In genomic region chr10:67126859-67127758, GRCm38 (mm10) we compare ENCODE assay signal across 8 mouse cellular contexts. TPM values are rescaled to one million over a fixed set of nuclear protein-coding genes. Genes with fewer than 3 reads are reported as not detected.
DNase-seq lines count a peak whose midpoint lies in the region; ATAC-seq and TF ChIP-seq lines count a peak whose summit lies in the region.

No protein-coding gene starts in this region.

- 0 out of 2 replicates have a peak, but pooled peaks cover 2% of the 10 kb centered on the region for H3K4me1 ChIP-seq in thymus, adult 2 months (replicated peaks; ENCODE audit: control insufficient read depth, insufficient read depth, low read length)
- H3K4me1 ChIP-seq in brown adipose tissue, adult 24 weeks (ENCODE audit: control insufficient read depth, insufficient read depth, insufficient read length, low read length): peaks cover 9% of the 10 kb centered on the region; the same call in 1 of the 2 replicates
- peaks cover 14% of the 10 kb centered on the region; the same call in 1 of the 2 replicates for H3K4me1 ChIP-seq in intestine, embryonic 16.5 days (ENCODE audit: control insufficient read depth, insufficient read depth, low read length)

- TF ChIP-seq CTCF in thymus, adult 2 months (IDR thresholded peaks at IDR 0.05; ENCODE audit: borderline replicate concordance, control insufficient read depth, extremely low read depth, insufficient read depth, low read length, poor library complexity): peak; percentile 34; the same call in 1 of the 2 replicates

- H3K4me2 ChIP-seq in intestine, embryonic 16.5 days (ENCODE audit: low read depth, low read length): peak overlapping the region; percentile 97

- TF ChIP-seq POLR2A in thymus, adult 2 months (IDR thresholded peaks at IDR 0.05; ENCODE audit: control insufficient read depth, extremely low read depth, insufficient read depth, low read length, poor library complexity): no peak

- peak; percentile 20 for DNase-seq in thymus, adult 2 months
- no peak for DNase-seq in thymus, adult 18-20 months
- DNase-seq in gastrocnemius, postnatal 10 days: peak; percentile 44
- peak; percentile 28 for DNase-seq in lung, postnatal 36 days
- DNase-seq in right cerebral cortex, postnatal 14 days: peak; percentile 48
- DNase-seq in left cerebral cortex, adult 8-10 months (ENCODE audit: low spot score in 2 of 2): no peak

- H3K9me3 ChIP-seq in intestine, embryonic 16.5 days (ENCODE audit: control insufficient read depth, low read length): no peaks in the 10 kb centered on the region

- H3K4me3 ChIP-seq in thymus, adult 2 months (ENCODE audit: control insufficient read depth, insufficient read depth, low read length): peak overlapping the region; percentile 46
- H3K4me3 ChIP-seq in brown adipose tissue, adult 24 weeks (ENCODE audit: insufficient read depth, low read depth, low read length): peak overlapping the region; percentile 92
- peak overlapping the region; percentile 97 for H3K4me3 ChIP-seq in intestine, embryonic 16.5 days (ENCODE audit: low read length)

- peak overlapping the region; percentile 85 for H3K9ac ChIP-seq in intestine, embryonic 16.5 days (ENCODE audit: low read depth, low read length)

- ATAC-seq in intestine, embryonic 16.5 days: peak; percentile 82

- WGBS in thymus, adult 2 months: 1% methylated on average over 114 of the region's 115 CpGs
- under 1% methylated on average over 100 of the region's 115 CpGs for WGBS in intestine, embryonic 16.5 days

- H3K27me3 ChIP-seq in thymus, adult 2 months (ENCODE audit: control insufficient read depth, insufficient read depth, low read length): peaks cover 11% of the 10 kb centered on the region
- no peaks in the 10 kb centered on the region for H3K27me3 ChIP-seq in intestine, embryonic 16.5 days (replicated peaks; ENCODE audit: control insufficient read depth, insufficient read depth, low read length)

- H3K27ac ChIP-seq in thymus, adult 2 months (ENCODE audit: control insufficient read depth, insufficient read depth, low read length): no peak overlapping the region
- 0 out of 2 replicates have a peak overlapping the region, but pooled peaks have one; percentile 7 for H3K27ac ChIP-seq in brown adipose tissue, adult 24 weeks (replicated peaks; ENCODE audit: low read depth, low read length)
- H3K27ac ChIP-seq in intestine, embryonic 16.5 days (ENCODE audit: low read length): peak overlapping the region; percentile 83

- H3K36me3 ChIP-seq in thymus, adult 2 months (ENCODE audit: control insufficient read depth, insufficient read depth, low read length): no peaks in the 10 kb centered on the region
- H3K36me3 ChIP-seq in intestine, embryonic 16.5 days (ENCODE audit: control insufficient read depth, insufficient read depth, low read length): no peaks in the 10 kb centered on the region

RNA-seq across cellular contexts. Expression of gene Reep3, which starts 30.4 kb away (rescaled TPM):
- 12.9 and 13.2 TPM in 2 replicates for polyA plus RNA-seq in thymus, adult 2 months (2012; rRNA removed)
- 32.0 and 42.6 TPM in 2 replicates for polyA plus RNA-seq in brown adipose tissue, adult 24 weeks (2012; ENCODE audit: insufficient read depth, insufficient read length, missing spikeins)
- 10 to 100 TPM; 21.9 to 27.2 TPM for total RNA-seq in gastrocnemius, postnatal 10 days (2021)
- 36.2 and 42.1 TPM in 2 replicates for polyA plus RNA-seq in intestine, embryonic 16.5 days (2015; fragmentation: Nextera tagmentation; extraction: Ambion mirVana)
- 10 to 100 TPM; 20.1 to 23.5 (median 21.3) TPM for total RNA-seq in left cerebral cortex, adult 8-10 months (2022)

RNA-seq across cellular contexts. Expression of gene Jmjd1c, which starts 31.2 kb away (rescaled TPM):
- 31.5 and 38.4 TPM in 2 replicates for polyA plus RNA-seq in thymus, adult 2 months (2012; rRNA removed)
- 8.4 and 12.7 TPM in 2 replicates for polyA plus RNA-seq in brown adipose tissue, adult 24 weeks (2012; ENCODE audit: insufficient read depth, insufficient read length, missing spikeins)
- total RNA-seq in gastrocnemius, postnatal 10 days (2021): 10 to 100 TPM; 33.0 to 48.7 TPM
- polyA plus RNA-seq in intestine, embryonic 16.5 days (2015; fragmentation: Nextera tagmentation; extraction: Ambion mirVana): 21.9 and 22.2 TPM in 2 replicates
- total RNA-seq in left cerebral cortex, adult 8-10 months (2022): 10 to 100 TPM; 78.0 to 83.1 (median 80.7) TPM

Comparison
In these comparisons a context has a peak if more than half of its experiments do, and no peak if none do; other contexts are left out.
1. DNase-seq: peak in thymus, adult 2 months (single experiment), gastrocnemius, postnatal 10 days (single experiment), lung, postnatal 36 days (single experiment) and right cerebral cortex, postnatal 14 days (single experiment); none in thymus, adult 18-20 months (0 of 2) and left cerebral cortex, adult 8-10 months (0 of 2).
2. H3K4me3 ChIP-seq: peak in every context shown above with its lines; median percentile 97 in intestine, embryonic 16.5 days; 92 in brown adipose tissue, adult 24 weeks; 46 in thymus, adult 2 months.